Mouse (Mus musculus) olfactory bulb, adult 2 months (tissue): ENCODE results near the gene Rhobtb1. TPM values are rescaled to one million over a fixed set of nuclear protein-coding genes. Genes with fewer than 3 reads are reported as not detected.

Experiments
- H3K27ac ChIP-seq: fragments of 200-500 bp; 2 replicates; pipeline ENCODE4 v1.5.1; 2012; ENCODE audit warnings: low read depth, low read length; ENCODE audit not compliant: insufficient read depth
- H3K4me1 ChIP-seq: fragments of 200-500 bp; 2 replicates; pipeline ENCODE4 v1.6.1; 2012; ENCODE audit warnings: low read length; ENCODE audit not compliant: control insufficient read depth, insufficient read depth
- H3K4me3 ChIP-seq: fragments of 200-500 bp; 2 replicates; pipeline ENCODE4 v1.5.1; 2012; ENCODE audit warnings: mild to moderate bottlenecking, low read depth, low read length, moderate library complexity; ENCODE audit not compliant: insufficient read depth
- CTCF ChIP-seq: fragments of 200-500 bp; IDR thresholded peaks from 2 replicates; pipeline ENCODE4 v1.5.1; 2012; ENCODE audit warnings: low read depth, mild to moderate bottlenecking, low read length, moderate library complexity; ENCODE audit not compliant: insufficient read depth
- POLR2A ChIP-seq: fragments of 200-500 bp; IDR thresholded peaks from 2 replicates; pipeline ENCODE4 v1.6.1; 2012; ENCODE audit warnings: mild to moderate bottlenecking, low read depth, low read length, moderate library complexity; ENCODE audit not compliant: insufficient read depth
- WGBS: fragments of 180-500 bp; shearing (Covaris S2); methylation state at CpG from one replicate; pipeline ENCODE4 v1.1.7; 2018; 5-methylcytosine and 5-hydroxymethylcytosine counted together
- polyA plus RNA-seq: library from polyadenylated mRNA; stranded (reverse); fragments of >200 nt; gene quantifications from 2 replicates; pipeline ENCODE4 v1.2.4, GENCODE M21; 2012; ENCODE audit warnings: low replicate concordance; ENCODE audit not compliant: missing spikeins, insufficient read depth, insufficient read length

The Rhobtb1 gene
- polyA plus RNA-seq, 1 experiment: not detected

DNA sequence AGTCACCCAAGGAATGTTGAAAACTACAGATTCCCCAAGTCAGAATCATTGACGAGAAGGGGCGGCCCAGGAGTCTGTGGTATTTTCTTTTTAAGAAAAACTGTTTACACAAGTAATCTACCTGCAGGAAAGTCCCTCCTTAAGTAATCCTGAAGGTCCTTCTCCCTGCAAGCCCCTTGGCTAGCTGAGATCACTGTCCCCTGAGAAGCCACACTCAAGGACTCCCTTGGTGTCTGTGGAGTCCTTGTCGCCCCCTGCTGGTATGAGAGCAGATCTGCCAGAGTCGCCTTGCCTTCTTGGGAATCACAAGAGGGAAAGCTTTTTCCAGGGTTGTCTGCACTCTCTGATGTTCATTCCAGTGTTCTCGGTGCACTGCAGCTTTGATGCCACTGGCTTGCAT is 155.8 kb downstream of the Rhobtb1 start:
- peak; percentile 78 for TF ChIP-seq CTCF
- no peak for TF ChIP-seq POLR2A
- H3K4me3 ChIP-seq: no peak overlapping the region
- no peaks in the 10 kb centered on the region for H3K4me1 ChIP-seq
- WGBS: 54% methylated on average over 5 of the region's 5 CpGs
- H3K27ac ChIP-seq: no peak overlapping the region

DNA sequence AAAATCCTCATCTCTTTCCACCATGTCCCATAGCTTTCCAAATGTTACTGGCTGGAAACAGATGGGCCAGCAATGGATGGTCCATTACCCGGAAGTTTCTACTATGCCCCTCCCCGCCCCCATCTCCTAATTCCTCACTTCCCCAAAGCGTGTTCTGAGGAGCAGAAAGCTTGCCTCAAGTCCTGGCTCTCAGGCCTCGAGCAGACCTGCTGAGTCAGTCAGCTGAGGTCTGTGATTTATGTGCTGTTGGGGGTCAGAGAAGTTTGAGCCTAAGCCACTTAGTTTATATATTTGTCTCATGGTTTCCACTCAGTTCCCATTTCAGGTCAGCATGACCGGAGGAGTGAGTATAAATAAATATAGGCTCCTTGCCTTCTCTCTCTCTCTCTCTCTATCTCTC is 157.9 kb downstream of the Rhobtb1 start:
- Histone ChIP-seq H3K4me3 (no peak overlapping the region), H3K4me1 (peaks cover under 1% of the 10 kb centered on the region; the same call in 1 of the 2 replicates), H3K27ac (no peak overlapping the region)
- WGBS: 80% methylated on average over 5 of the region's 5 CpGs
- TF ChIP-seq POLR2A: no peak
- no peak for TF ChIP-seq CTCF

DNA sequence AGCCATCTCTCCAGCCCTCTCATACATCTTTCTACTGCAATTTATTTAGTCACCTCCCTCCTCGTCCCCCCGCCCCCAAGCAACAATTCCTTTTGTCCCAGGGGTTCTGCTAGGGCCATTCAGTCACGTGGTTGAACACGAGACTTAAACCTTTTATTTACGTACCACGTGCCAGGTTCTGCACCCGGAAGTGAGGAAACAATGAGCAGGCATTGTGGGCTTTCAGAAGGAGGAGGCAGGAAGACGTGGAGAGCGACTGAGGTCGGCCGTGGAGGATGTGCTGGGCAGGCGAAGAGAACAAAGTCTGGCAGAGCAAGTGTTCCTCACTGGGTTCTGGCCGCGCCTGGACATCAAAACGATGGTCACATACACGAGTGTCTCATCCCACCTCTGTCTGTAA is 160.6 kb downstream of the Rhobtb1 start:
- no peak overlapping the region for H3K27ac ChIP-seq
- WGBS: 77% methylated on average over 16 of the region's 16 CpGs
- peaks cover 6% of the 10 kb centered on the region for H3K4me1 ChIP-seq
- H3K4me3 ChIP-seq: no peak overlapping the region
- no peak for TF ChIP-seq CTCF
- TF ChIP-seq POLR2A: no peak

DNA sequence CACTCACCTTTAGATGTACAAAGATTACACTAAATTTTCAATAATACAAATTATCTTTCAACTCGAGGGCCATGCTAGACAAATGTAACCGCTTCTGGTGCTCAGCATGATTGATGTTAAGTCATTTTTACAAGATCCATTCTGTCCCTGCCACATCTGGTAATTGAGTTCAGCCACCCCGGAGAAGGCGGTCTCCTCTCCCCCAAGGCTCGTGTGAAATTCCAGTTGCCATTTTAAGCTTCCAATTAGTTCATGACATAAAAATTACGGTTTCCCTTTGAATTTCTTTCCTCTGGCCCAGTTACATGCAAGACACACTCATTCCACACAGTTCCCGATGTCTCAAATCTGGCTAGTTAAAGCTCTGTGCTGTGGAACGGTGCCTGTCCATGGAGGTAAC is 162.7 kb downstream of the Rhobtb1 start:
- TF ChIP-seq POLR2A (no peak), CTCF (no peak)
- Histone ChIP-seq H3K4me3 (no peak overlapping the region), H3K27ac (no peak overlapping the region), H3K4me1 (peaks cover 6% of the 10 kb centered on the region)
- 43% methylated on average over 8 of the region's 8 CpGs for WGBS

DNA sequence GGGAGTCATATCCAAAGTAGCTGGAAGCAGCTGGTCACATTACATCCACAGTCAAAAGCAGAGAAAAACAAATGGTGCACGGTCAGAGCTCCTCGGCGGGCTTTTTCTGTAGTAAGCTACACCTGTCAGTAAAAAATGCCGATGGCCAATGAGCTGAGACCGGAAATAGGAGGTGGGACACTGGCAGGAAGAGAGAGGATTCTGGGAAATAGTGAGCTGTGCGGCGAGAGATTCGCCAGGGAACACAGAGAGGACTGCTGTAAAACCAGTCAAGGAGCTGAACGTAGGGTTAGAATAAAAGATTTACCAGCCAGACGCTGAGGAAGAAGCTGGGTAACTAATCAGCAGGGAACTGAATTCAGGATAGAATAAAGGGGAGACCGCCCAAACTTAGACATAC is 167.3 kb downstream of the Rhobtb1 start:
- no peak overlapping the region for H3K4me3 ChIP-seq
- TF ChIP-seq POLR2A (no peak), CTCF (no peak)
- peaks cover 6% of the 10 kb centered on the region for H3K4me1 ChIP-seq
- WGBS: 89% methylated on average over 11 of the region's 11 CpGs
- no peak overlapping the region for H3K27ac ChIP-seq

DNA sequence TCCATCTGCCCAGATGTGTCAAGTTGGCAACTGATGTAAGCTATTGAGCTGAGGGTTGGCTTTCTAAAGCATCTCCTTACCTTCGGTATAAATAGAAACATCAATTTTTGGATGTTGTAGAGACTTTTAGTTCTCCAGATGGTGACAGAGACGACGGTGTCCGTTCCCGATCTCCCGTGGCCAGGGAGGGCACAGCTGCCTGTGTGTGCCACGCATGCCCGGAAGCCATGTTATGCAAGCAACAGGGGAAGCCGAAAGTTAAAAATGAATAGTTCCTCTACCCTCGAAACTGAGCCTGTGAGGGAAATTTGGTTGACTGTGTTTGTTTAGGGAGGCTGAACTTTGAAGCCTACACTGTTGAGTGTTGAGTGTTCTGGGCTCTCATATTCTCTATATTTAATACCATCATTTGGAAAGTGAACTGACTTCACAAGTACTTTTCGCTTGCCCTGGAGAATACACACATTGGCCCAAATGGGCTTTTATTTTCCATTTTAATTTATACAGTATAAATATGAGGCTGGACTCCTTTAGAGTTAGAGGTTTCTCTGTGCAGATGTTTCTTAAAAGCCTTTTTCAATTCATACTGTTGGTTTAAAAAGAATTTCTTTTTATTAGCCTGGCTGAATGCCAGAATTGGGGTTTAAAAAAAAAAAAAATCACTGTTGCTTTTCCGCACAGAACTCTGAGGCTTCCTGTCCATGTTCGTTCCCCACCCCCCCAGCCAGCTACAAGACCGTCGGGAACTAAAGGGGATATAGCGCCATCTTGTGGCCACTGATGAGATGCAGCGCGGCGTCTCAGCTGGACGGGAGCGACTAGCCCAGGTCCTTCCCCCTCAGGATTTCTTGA is 169.7 kb downstream of the Rhobtb1 start:
- Histone ChIP-seq H3K27ac (no peak overlapping the region), H3K4me3 (no peak overlapping the region), H3K4me1 (no peaks in the 10 kb centered on the region)
- WGBS: 43% methylated on average over 21 of the region's 21 CpGs
- peak; percentile 89 for TF ChIP-seq CTCF
- no peak for TF ChIP-seq POLR2A

DNA sequence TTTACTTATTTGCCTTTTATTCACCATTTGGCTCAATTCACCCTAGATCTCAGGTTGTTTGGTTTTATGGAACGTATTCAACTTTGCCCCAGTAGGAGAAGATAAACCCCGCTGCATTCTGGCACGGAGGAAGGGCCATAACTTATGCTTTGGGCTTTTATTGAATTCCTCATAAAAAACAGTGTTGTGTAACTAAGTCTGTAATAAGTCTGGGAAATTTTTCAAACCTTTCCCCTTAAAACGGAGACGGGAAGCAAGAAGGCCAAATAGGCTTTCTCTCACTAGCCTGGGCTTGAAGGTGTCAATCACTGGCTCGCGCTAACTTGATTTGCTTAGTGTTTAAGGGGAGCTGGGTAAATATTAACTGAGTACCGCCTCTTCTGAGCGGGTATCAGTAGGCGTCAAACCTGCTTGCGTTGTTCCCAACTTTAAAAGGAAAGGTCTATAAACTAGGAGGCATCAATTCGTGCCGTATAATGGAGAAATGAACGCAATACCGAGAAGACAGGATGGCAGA is 170.3 kb downstream of the Rhobtb1 start:
- no peak for TF ChIP-seq CTCF
- no peak for TF ChIP-seq POLR2A
- Histone ChIP-seq H3K27ac (no peak overlapping the region), H3K4me3 (no peak overlapping the region), H3K4me1 (no peaks in the 10 kb centered on the region)
- 49% methylated on average over 15 of the region's 15 CpGs for WGBS

DNA sequence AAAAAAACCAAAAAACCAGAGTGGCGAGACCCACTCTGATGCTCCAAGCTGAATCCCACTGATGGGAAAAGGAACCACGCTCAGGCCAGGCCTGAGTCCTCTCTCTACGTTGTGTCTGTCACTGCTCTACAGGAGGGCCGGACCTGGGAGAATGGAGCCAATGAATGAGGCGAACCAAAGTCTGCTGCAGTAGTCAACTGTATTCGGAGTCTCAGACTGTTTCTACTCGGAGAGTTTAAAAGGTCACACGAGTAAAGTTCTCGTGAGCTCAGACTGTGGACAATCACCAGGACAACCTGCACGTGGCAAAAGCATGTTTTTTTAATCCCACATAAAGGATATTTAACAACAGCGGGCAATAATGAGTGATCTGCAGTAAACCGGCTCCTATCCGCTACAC is 172.8 kb downstream of the Rhobtb1 start:
- TF ChIP-seq CTCF: no peak
- TF ChIP-seq POLR2A: no peak
- 90% methylated on average over 13 of the region's 13 CpGs for WGBS
- Histone ChIP-seq H3K4me3 (no peak overlapping the region), H3K27ac (no peak overlapping the region), H3K4me1 (no peaks in the 10 kb centered on the region)

DNA sequence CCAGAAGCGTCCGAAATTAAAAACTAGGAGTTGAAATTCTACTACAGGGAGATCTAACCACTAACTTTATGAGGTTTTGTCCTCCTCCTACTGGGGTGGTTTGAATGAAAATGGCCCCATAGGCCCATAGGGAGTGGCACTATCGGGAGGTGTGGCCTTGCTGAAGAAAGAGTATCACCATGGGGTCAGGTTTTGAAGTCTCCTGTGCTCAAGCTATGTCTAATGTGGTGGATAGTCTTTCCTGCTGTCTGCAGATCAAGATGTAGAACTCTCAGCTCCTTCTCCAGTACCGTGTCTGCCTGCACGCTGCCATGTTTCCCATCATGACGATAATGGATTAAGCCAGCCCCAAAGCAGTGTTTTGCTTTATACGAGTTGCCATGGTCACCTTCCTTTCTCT is 173.6 kb downstream of the Rhobtb1 start:
- H3K27ac ChIP-seq: no peak overlapping the region
- WGBS: 89% methylated on average over 7 of the region's 7 CpGs
- no peaks in the 10 kb centered on the region for H3K4me1 ChIP-seq
- TF ChIP-seq POLR2A (no peak), CTCF (no peak)
- H3K4me3 ChIP-seq: no peak overlapping the region
